Mouse (Mus musculus): ENCODE measurements at regions not wholly inside any gene's neighbourhood (a gene's known extent, or its start where the extent isn't known, plus 50 kb on each side); places are given as distances from the start of the nearest gene placed in this dataset.

DNA sequence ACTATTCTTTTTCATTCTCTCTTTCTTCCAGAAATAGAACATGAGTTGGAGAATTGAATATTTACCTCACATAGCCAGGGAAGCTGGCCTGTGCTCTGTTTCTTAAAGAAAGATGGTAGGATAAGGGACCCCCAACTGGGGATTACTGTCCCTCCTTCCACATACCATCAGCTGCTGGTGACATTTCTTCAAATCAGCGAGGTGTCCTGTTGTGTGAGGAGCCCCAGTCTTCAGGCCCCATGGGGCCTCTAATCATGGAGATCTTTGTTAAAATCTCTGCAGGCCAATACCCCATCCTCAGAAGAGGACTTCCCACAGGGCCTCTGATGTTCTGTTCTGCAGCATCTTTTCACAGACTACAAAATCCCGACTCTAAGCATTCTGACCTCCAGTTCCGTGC, 121.1 kb downstream of the Samd5 start:
- TF ChIP-seq CTCF (IDR thresholded peaks at IDR 0.05; ENCODE audit: insufficient read depth, low read length) (no peak), POLR2A (IDR thresholded peaks at IDR 0.05; ENCODE audit: borderline replicate concordance, extremely low read depth, low read depth, low read length) (no peak)
